Mouse (Mus musculus): ENCODE data around the gene Ttyh3.

DNA sequence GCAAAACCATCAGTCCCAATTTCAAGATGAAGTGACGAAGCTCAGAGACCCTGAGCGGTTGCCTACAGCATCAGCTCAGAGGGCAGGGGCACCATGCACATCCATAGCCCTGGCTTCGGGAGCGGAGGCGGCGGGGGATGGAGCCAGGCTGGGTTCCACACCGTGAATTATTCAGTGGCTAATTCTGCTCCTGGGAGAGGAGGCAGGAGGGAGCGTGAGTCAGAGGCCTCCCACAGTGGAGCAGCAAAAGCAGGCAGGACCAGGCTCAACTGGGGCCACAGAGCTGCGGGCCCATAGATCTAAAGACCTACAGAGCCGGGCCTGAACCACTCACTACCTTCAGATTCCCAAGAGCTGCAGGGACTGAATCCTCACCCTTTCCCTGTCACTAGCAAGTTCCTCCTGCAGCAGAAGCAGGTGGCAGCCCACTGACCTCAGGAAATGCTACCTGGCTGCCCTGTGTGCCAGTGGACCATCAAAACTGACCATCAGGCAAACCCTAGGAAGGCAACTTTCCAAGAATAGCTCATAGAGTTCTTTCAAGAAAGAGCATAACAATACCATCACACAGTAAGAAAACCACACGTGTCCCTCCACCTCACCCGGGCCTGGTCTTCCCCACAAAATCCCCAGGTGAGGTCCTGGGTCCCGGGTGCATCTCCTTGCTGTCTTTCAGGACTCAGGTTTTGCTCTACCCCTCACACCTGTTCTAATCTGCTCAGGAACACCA is 1.6 kb downstream of the Ttyh3 start:
- TF ChIP-seq CTCF (IDR thresholded peaks at IDR 0.05; ENCODE audit: extremely low read depth, insufficient read length, insufficient replicate concordance, low read depth, low read length) (no peak), POLR2A (IDR thresholded peaks at IDR 0.05; ENCODE audit: low read depth, low read length) (no peak)

Measured in small intestine, adult 2 months (tissue).